Mouse (Mus musculus) midbrain, embryonic 16.5 days (tissue): ENCODE measurements around the gene E030018B13Rik. TPM values are rescaled to one million over a fixed set of nuclear protein-coding genes. Genes with fewer than 3 reads are reported as not detected.

Experiments used
- ATAC-seq: fragments of 200-750 bp; cut with Nextera tagmentation; 2 replicates; pipeline ENCODE4 v1.8.0; 2017; ENCODE audit warnings: moderate TSS enrichment
- H3K27ac ChIP-seq: fragments of 300-500 bp; sonication (generic); 2 replicates; pipeline ENCODE4 v1.5.1; 2014; ENCODE audit warnings: mild to moderate bottlenecking, low read length, mixed read lengths
- H3K27me3 ChIP-seq: fragments of 300-500 bp; sonication (generic); 2 replicates; pipeline ENCODE4 v1.6.1; 2014; ENCODE audit warnings: low read depth, low read length, mixed read lengths; ENCODE audit not compliant: control insufficient read depth, insufficient read depth
- H3K36me3 ChIP-seq: fragments of 300-500 bp; sonication (generic); 2 replicates; pipeline ENCODE4 v1.6.1; 2014; ENCODE audit warnings: mild to moderate bottlenecking, low read length, moderate library complexity, mixed read lengths; ENCODE audit not compliant: control insufficient read depth, insufficient read depth
- H3K4me1 ChIP-seq: fragments of 300-500 bp; sonication (generic); 2 replicates; pipeline ENCODE4 v1.6.1; 2014; ENCODE audit warnings: mild to moderate bottlenecking, low read length, mixed read lengths; ENCODE audit not compliant: control insufficient read depth, insufficient read depth
- H3K4me2 ChIP-seq: fragments of 300-500 bp; sonication (generic); 2 replicates; pipeline ENCODE4 v1.6.1; 2014; ENCODE audit warnings: mild to moderate bottlenecking, low read length, mixed read lengths
- H3K4me3 ChIP-seq: fragments of 300-500 bp; sonication (generic); 2 replicates; pipeline ENCODE4 v1.5.1; 2014; ENCODE audit warnings: low read depth, mild to moderate bottlenecking, low read length, moderate library complexity, mixed read lengths
- H3K9ac ChIP-seq: fragments of 300-500 bp; sonication (generic); 2 replicates; pipeline ENCODE4 v1.6.1; 2014; ENCODE audit warnings: low read depth, low read length, mixed read lengths
- H3K9me3 ChIP-seq: fragments of 300-500 bp; sonication (generic); replicated peaks from 2 replicates; pipeline ENCODE4 v1.6.1; 2014; ENCODE audit warnings: mild to moderate bottlenecking, low read length, mixed read lengths; ENCODE audit not compliant: control insufficient read depth, poor library complexity, severe bottlenecking
- WGBS: fragments of 180-500 bp; shearing (Covaris S2); extraction: QIAGEN DNeasy Blood & Tissue Kit; methylation state at CpG from one replicate; pipeline ENCODE4 v1.1.7; 2014; 5-methylcytosine and 5-hydroxymethylcytosine counted together
- polyA plus RNA-seq: library from polyadenylated mRNA; unstranded; fragments of >200 nt; fragmentation: Nextera tagmentation; extraction: Ambion mirVana; gene quantifications from 2 replicates; pipeline ENCODE4 v1.2.1, GENCODE M21; 2015

The E030018B13Rik gene
- polyA plus RNA-seq, 1 experiment from 2014 or later, result not detected

- H3K27me3 ChIP-seq, result no peaks in the 10 kb centered on the region
- H3K4me1 ChIP-seq, result peaks cover 36% of the 10 kb centered on the region
- H3K9me3 ChIP-seq, result no peaks in the 10 kb centered on the region
- H3K4me2 ChIP-seq, result no peak overlapping the region
- H3K9ac ChIP-seq, result no peak overlapping the region
- H3K27ac ChIP-seq, result peak overlapping the region; percentile 12; the same call in 1 of the 2 replicates
- WGBS, result 62% methylated on average over 8 of the region's 8 CpGs
- H3K4me3 ChIP-seq, result no peak overlapping the region
- peak; percentile 16; the same call in 1 of the 2 replicates for ATAC-seq
- H3K36me3 ChIP-seq, result no peaks in the 10 kb centered on the region
These were observed 5.0 kb upstream of the E030018B13Rik start for GRCm38 (mm10) chr7:63911383-63912233.

- H3K4me3 ChIP-seq, result no peak overlapping the region
- H3K36me3 ChIP-seq, result no peaks in the 10 kb centered on the region
- ATAC-seq, result peak; percentile 23
- no peaks in the 10 kb centered on the region for H3K27me3 ChIP-seq
- 0 out of 2 replicates have a peak overlapping the region, but pooled peaks have one; percentile 3 for H3K27ac ChIP-seq
- H3K9me3 ChIP-seq, result no peaks in the 10 kb centered on the region
- H3K4me2 ChIP-seq, result no peak overlapping the region
- H3K9ac ChIP-seq, result no peak overlapping the region
- H3K4me1 ChIP-seq, result peaks cover 36% of the 10 kb centered on the region
- WGBS, result 22% methylated on average over 7 of the region's 7 CpGs
These were observed 4.3 kb upstream of the E030018B13Rik start for GRCm38 (mm10) chr7:63912234-63912810.

- Histone ChIP-seq H3K9ac (no peak overlapping the region), H3K4me1 (peaks cover 38% of the 10 kb centered on the region), H3K4me2 (no peak overlapping the region), H3K4me3 (no peak overlapping the region), H3K27ac (no peak overlapping the region), H3K27me3 (no peaks in the 10 kb centered on the region), H3K9me3 (no peaks in the 10 kb centered on the region), H3K36me3 (no peaks in the 10 kb centered on the region)
- ATAC-seq, result no peak
- WGBS, result 26% methylated on average over 12 of the region's 12 CpGs
These were observed 3.5 kb upstream of the E030018B13Rik start for GRCm38 (mm10) chr7:63912924-63913723.

GRCm38 (mm10) chr7:63913724-63914692 lies 2.6 kb upstream of the E030018B13Rik start:
- H3K27ac ChIP-seq, result no peak overlapping the region
- H3K4me2 ChIP-seq, result no peak overlapping the region
- no peak overlapping the region for H3K9ac ChIP-seq
- no peaks in the 10 kb centered on the region for H3K36me3 ChIP-seq
- H3K27me3 ChIP-seq, result no peaks in the 10 kb centered on the region
- peaks cover 30% of the 10 kb centered on the region for H3K4me1 ChIP-seq
- no peak overlapping the region for H3K4me3 ChIP-seq
- ATAC-seq, result no peak
- H3K9me3 ChIP-seq, result no peaks in the 10 kb centered on the region
- 48% methylated on average over 10 of the region's 10 CpGs for WGBS

- Histone ChIP-seq H3K9me3 (no peaks in the 10 kb centered on the region), H3K27ac (no peak overlapping the region), H3K4me1 (peaks cover 27% of the 10 kb centered on the region), H3K36me3 (no peaks in the 10 kb centered on the region), H3K27me3 (no peaks in the 10 kb centered on the region), H3K4me3 (no peak overlapping the region), H3K4me2 (no peak overlapping the region), H3K9ac (no peak overlapping the region)
- 96% methylated on average over 2 of the region's 2 CpGs for WGBS
- no peak for ATAC-seq
These were observed 1.8 kb upstream of the E030018B13Rik start for GRCm38 (mm10) chr7:63914891-63915290.

GRCm38 (mm10) chr7:63917693-63918092 lies 1.0 kb downstream of the E030018B13Rik start:
- Histone ChIP-seq H3K36me3 (no peaks in the 10 kb centered on the region), H3K27ac (no peak overlapping the region), H3K9ac (no peak overlapping the region), H3K4me1 (peaks cover 13% of the 10 kb centered on the region), H3K4me2 (no peak overlapping the region), H3K9me3 (no peaks in the 10 kb centered on the region), H3K4me3 (no peak overlapping the region), H3K27me3 (no peaks in the 10 kb centered on the region)
- 57% methylated on average over 6 of the region's 6 CpGs for WGBS
- ATAC-seq, result no peak

- no peaks in the 10 kb centered on the region for H3K27me3 ChIP-seq
- no peak overlapping the region for H3K4me3 ChIP-seq
- H3K9ac ChIP-seq, result no peak overlapping the region
- 91% methylated on average over 12 of the region's 12 CpGs for WGBS
- no peak overlapping the region for H3K4me2 ChIP-seq
- no peak for ATAC-seq
- no peak overlapping the region for H3K27ac ChIP-seq
- H3K9me3 ChIP-seq, result no peaks in the 10 kb centered on the region
- peaks cover 7% of the 10 kb centered on the region; the same call in 1 of the 2 replicates for H3K4me1 ChIP-seq
- H3K36me3 ChIP-seq, result no peaks in the 10 kb centered on the region
These were observed 2.4 kb downstream of the E030018B13Rik start for GRCm38 (mm10) chr7:63918771-63919768.
